Mouse (Mus musculus) lung, adult 2 months (tissue): ENCODE results near the gene Tnnc1. TPM values are rescaled to one million over a fixed set of nuclear protein-coding genes. Genes with fewer than 3 reads are reported as not detected.

ENCODE experiments used
- DNase-seq: peaks from one replicate; pipeline ENCODE4 v3.0.0; 2022
- H3K4me1 ChIP-seq: fragments of 200-500 bp; 2 replicates; pipeline ENCODE4 v1.6.1; 2011; ENCODE audit warnings: low read length; ENCODE audit not compliant: control insufficient read depth, insufficient read depth
- H3K4me3 ChIP-seq: fragments of 200-500 bp; replicated peaks from 2 replicates; pipeline ENCODE3; 2011; ENCODE audit warnings: low read depth, mild to moderate bottlenecking, control low read depth, low read length; ENCODE audit errors: extremely low read depth
- CTCF ChIP-seq: fragments of 200-500 bp; IDR thresholded peaks from 2 replicates; pipeline ENCODE4 v1.5.1; 2011; ENCODE audit warnings: mild to moderate bottlenecking, low read length, control low read depth; ENCODE audit not compliant: insufficient read depth
- POLR2A ChIP-seq: fragments of 200-500 bp; IDR thresholded peaks from 2 replicates; pipeline ENCODE4 v1.6.1; 2011; ENCODE audit warnings: low read depth, mild to moderate bottlenecking, control low read depth, low read length, borderline replicate concordance; ENCODE audit errors: extremely low read depth
- whole genome bisulfite sequencing: fragments of 180-500 bp; shearing (Covaris S2); methylation state at CpG from one replicate; pipeline ENCODE4 v1.1.7; 2018; 5-methylcytosine and 5-hydroxymethylcytosine counted together
- polyA plus RNA-seq: library from polyadenylated mRNA; depleted of rRNA; stranded (reverse); fragments of >200 nt; gene quantifications from 2 replicates; pipeline ENCODE4 v1.2.3, GENCODE M21; 2012; rRNA removed

The Tnnc1 gene
- polyA plus RNA-seq, result 25.4 and 32.2 TPM in 2 replicates

DNA sequence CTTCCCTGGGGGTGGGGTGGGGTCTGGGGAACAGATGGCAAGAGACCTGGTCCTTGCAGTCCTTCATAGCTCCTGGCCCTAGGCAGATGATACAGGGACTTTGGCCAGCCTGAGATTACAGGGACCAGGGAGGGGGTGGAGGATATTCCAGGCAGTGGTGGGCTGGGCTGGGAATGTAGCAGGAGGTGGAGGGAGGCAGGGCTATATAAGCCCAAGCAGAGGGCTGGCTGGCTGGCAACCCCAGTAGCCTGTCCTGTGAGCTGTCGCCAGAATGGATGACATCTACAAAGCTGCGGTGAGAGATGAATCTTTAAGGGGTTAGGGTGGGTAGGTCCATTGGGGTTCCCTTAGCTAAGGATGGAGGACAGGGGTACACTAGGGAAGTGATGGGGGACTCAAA is at the start of gene Tnnc1:
Gene Tnnc1, plus strand, starts transcription at position 229 of the 400 bp plus-strand sequence.
- WGBS, result 68% methylated on average over 2 of the region's 2 CpGs

DNA sequence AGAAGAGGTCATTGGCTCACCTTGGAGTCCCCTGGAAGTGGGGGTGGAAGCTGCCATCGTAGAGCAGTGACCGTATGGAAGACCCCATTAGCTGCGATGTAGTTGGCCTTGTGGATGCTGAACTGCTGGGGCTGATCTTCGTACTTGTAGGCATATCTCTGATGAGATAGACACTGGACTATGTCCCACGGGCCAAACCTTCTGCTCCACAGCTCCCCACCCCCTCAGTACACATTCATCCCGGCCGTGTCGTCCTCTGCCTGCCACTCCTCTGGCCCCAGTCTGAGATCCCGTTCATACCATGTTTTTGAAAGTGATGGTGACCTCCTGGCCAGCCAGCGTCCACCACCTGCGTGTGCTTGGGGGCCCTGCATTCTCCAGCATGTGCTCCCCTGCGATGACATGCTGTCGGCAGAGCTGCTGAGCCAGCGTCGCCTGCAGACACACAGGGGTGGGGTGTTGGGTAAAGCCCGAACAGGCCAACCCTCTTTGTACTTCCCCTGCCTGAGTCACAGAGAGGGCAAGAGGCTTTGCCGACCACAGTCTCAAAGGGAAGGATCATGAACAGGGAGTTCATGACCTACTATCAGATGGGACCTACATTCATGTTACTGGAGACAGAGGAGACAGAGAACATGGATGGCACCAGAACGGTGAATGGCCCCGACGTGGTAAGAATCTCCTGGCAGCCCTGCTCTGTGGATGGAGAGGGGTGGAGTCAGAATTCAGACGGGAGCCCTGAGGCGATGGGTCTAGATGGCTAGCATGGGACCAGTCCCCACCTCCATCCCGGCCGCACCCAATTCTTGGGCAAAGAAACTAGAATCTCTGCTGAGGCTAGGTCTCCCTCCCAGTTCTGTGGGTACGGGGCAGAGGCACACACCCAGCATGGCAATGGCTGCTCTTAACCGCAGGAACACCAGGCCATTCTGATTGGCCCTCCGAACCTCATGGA is 47.6 kb upstream of the Tnnc1 start:
- TF ChIP-seq POLR2A, result no peak
- no peak for TF ChIP-seq CTCF
- no peak overlapping the region for H3K4me3 ChIP-seq
- H3K4me1 ChIP-seq, result no peaks in the 10 kb centered on the region
- no peak for DNase-seq
- 61% methylated on average over 27 of the region's 27 CpGs for WGBS

More for the DNA sequence above, at the start of gene Tnnc1:
- DNase-seq, result no peak
- TF ChIP-seq POLR2A, result no peak
- TF ChIP-seq CTCF, result no peak
- H3K4me3 ChIP-seq, result peak within 1 kb of the TSS; percentile 18
- H3K4me1 ChIP-seq, result peaks cover 12% of the 10 kb centered on the region

DNA sequence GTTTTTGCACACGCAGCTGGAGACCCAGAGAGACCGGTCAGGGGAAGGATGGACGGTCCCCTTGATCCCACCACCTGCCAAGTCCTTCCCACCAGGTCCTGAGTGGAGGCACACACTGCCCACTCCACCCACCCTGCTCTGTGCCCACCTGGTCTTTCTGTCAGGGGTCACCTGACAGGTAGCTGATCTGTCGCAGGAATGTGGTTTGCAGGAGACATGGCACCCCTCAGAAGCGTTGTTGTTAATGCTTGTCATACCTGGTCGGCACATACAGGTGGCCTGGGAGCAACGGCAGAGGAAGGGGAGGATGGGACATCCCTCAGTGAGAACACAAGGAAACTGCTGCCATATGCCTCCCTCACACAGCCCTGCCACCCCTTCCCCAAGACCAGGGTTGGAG is 46.9 kb upstream of the Tnnc1 start:
- WGBS, result 84% methylated on average over 7 of the region's 7 CpGs
- Histone ChIP-seq H3K4me1 (no peaks in the 10 kb centered on the region), H3K4me3 (no peak overlapping the region)
- no peak for DNase-seq
- no peak for TF ChIP-seq POLR2A

DNA sequence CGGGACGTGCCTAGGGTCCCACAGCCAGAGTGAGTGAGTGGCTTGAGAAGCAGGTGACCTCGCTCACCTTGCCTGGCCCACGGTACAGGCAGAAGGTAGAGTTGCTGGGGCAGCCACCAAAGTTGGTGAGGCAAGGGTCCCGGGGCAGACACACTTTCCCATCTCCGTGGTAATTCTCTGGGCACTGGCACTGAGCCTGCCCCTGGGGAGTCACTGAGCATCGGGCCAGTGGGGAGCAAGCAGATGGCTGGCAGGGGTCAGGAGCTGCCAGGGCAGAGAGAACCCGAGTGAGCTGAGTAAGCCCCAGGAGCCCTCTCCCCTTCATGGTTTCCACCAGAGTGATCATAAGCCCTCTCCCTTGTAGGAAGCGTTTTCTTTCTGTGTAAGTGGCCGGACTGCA is 46.5 kb upstream of the Tnnc1 start:
- Histone ChIP-seq H3K4me3 (no peak overlapping the region), H3K4me1 (no peaks in the 10 kb centered on the region)
- WGBS, result 71% methylated on average over 10 of the region's 10 CpGs
- DNase-seq, result no peak
- no peak for TF ChIP-seq POLR2A
- no peak for TF ChIP-seq CTCF

GRCm38 (mm10) chr14:31164067-31164466 is 44.0 kb upstream of the Tnnc1 start:
- Histone ChIP-seq H3K4me1 (no peaks in the 10 kb centered on the region), H3K4me3 (no peak overlapping the region)
- DNase-seq, result no peak
- 80% methylated on average over 8 of the region's 8 CpGs for whole genome bisulfite sequencing
- no peak for TF ChIP-seq CTCF
- no peak for TF ChIP-seq POLR2A

DNA sequence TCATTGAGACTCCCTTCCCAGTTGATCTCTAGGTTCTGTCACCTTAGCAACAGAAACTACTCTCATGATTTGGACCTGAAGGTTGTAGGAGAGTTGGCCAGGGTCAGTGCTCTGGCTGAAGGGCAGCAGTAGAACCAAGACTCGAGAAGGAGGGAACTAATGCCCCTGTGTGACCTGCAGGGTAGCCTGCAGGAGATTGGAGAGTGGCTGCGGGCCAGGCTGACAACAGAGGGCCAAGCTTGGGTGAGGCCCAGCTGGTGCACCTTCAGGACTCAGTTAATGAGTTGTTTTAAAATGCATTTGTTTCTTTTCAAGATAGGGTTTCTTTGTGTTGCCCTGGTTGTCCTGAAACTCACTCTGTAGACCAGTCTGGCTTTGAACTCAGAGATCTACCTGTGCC is 43.1 kb upstream of the Tnnc1 start:
- WGBS, result 43% methylated on average over 2 of the region's 2 CpGs
- Histone ChIP-seq H3K4me1 (no peaks in the 10 kb centered on the region), H3K4me3 (no peak overlapping the region)
- TF ChIP-seq CTCF, result no peak
- TF ChIP-seq POLR2A, result no peak
- DNase-seq, result no peak

DNA sequence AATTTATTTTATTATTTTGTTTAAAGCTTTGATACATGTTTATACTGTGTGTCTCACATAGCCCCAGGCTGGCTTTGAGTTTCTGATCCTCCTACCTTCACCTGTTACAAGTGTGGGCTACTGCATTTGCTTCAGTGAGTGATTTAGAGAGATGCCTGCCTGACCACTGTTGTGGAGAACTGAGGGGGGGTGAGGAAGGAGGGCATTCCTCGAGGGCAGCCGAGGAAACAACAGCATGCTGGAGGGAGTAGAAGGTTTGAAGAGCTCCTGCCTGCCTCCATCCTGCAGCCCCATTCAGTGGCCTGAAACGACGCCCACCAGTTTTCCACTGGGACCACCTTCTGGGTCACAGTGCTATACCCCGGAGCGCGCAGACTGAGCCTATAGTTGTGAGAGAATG is 42.7 kb upstream of the Tnnc1 start:
- 53% methylated on average over 7 of the region's 7 CpGs for WGBS
- no peak for TF ChIP-seq POLR2A
- TF ChIP-seq CTCF, result no peak
- H3K4me1 ChIP-seq, result no peaks in the 10 kb centered on the region
- H3K4me3 ChIP-seq, result no peak overlapping the region
- DNase-seq, result no peak

DNA sequence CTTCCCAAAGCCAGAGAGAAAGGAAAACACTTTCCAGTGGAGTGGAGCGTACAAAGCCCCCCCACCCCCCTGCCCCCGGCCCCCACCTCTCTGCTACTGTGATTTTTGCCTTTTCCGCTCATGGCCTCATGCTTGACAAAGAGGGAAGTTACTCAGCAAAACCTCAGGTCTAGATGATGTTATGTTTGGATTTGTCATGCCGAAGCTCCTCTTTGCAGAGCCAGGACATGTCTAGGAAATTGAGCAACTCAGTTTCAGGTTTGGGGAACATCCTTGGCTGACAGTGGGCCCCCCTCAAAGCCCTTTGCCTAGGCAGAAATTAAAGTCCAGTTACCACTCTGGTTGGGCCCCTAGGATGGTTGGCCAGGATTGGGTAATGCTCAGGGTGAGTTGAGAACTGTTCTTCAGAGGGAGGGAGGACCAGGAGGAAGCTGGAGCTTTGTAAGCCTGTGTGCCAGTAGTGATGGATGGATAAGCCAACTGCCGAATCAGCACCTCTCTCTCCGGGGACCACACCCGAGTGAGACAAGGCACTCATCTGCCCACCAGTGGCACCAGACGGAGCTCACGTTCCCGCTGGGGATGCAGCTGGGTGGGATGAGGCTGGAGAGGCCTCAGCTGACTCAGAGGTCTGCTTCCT is 42.0 kb upstream of the Tnnc1 start:
- TF ChIP-seq POLR2A, result 0 out of 2 replicates have a peak, but pooled peaks have one; percentile 29
- TF ChIP-seq CTCF, result no peak
- DNase-seq, result no peak
- 29% methylated on average over 10 of the region's 10 CpGs for WGBS
- no peaks in the 10 kb centered on the region for H3K4me1 ChIP-seq
- peak overlapping the region; percentile 6 for H3K4me3 ChIP-seq

GRCm38 (mm10) chr14:31166827-31167226 is 41.3 kb upstream of the Tnnc1 start:
- Histone ChIP-seq H3K4me3 (peak overlapping the region; percentile 69), H3K4me1 (no peaks in the 10 kb centered on the region)
- DNase-seq, result no peak
- 30% methylated on average over 9 of the region's 9 CpGs for WGBS
- TF ChIP-seq POLR2A (no peak), CTCF (no peak)

GRCm38 (mm10) chr14:31168425-31168824 is 39.7 kb upstream of the Tnnc1 start, which contains the start of gene Stab1:
Gene Stab1, minus strand, starts transcription at chr14:31168641.
- WGBS, result 18% methylated on average over 10 of the region's 10 CpGs
- DNase-seq, result no peak
- Histone ChIP-seq H3K4me3 (peak within 1 kb of the TSS; percentile 69), H3K4me1 (no peaks in the 10 kb centered on the region)
- TF ChIP-seq CTCF (no peak), POLR2A (peak; percentile 68; the same call in 1 of the 2 replicates)
